Mouse (Mus musculus): ENCODE results near the gene Fancg. TPM values are rescaled to one million over a fixed set of nuclear protein-coding genes. Genes with fewer than 3 reads are reported as not detected.

The Fancg gene
- polyA plus RNA-seq, 1 experiment from 2014 or later: 26.9 TPM

DNA sequence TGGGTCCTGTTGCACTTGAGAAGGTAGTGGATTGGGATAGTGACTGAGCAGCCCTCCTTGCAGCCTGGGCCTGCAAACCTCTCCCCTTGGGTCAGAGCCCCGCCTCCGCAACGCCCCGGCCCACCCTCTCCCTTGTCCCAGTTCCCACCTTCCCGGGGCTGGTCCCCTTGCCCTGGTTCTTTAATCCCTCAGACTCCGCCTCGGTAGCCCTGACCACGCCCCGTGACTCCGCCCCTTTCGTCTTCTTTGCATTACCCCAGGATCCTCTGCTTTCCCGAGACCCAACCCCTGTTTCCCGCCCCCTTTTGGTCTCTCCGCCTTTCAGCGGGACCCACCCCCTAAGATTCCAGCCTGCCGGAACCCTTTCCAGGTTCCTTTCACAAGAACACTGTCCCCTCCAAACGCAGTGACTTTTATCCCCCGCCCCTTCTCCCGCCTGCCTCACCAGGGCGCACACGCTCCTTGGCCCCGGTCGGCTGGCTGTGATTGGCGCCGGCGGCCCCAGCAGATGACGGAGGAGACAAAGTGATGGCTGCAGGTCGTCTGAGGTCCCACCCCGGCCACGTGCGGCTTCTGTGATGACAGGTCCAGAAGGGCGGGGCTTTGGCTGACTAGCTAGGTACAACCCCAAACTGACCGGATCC, 35.5 kb upstream of the Fancg start, which contains the start of gene Fam214b:
Gene Fam214b, minus strand, starts transcription at position 562 of the 644 bp plus-strand sequence.
- peak within 1 kb of the TSS; percentile 51 for H3K4me3 ChIP-seq (ENCODE audit: low read depth, low read length)
- H3K27me3 ChIP-seq (ENCODE audit: control insufficient read depth, insufficient read depth, low read depth, low read length): no peaks in the 10 kb centered on the region
- peak within 1 kb of the TSS; percentile 73 for H3K9ac ChIP-seq (ENCODE audit: low read depth, low read length)
- under 1% methylated on average over 33 of the region's 33 CpGs for WGBS
- peak within 1 kb of the TSS; percentile 65 for H3K4me2 ChIP-seq (ENCODE audit: low read length)
- peak within 1 kb of the TSS; percentile 91 for H3K27ac ChIP-seq (ENCODE audit: low read length)
- H3K36me3 ChIP-seq (ENCODE audit: control insufficient read depth, insufficient read depth, low read length): no peaks in the 10 kb centered on the region
- peak; percentile 87 for ATAC-seq
- no peaks in the 10 kb centered on the region for H3K9me3 ChIP-seq (replicated peaks; ENCODE audit: control insufficient read depth, low read length, poor library complexity, severe bottlenecking)
- H3K4me1 ChIP-seq (ENCODE audit: control insufficient read depth, insufficient read depth, low read length): peaks cover 30% of the 10 kb centered on the region

DNA sequence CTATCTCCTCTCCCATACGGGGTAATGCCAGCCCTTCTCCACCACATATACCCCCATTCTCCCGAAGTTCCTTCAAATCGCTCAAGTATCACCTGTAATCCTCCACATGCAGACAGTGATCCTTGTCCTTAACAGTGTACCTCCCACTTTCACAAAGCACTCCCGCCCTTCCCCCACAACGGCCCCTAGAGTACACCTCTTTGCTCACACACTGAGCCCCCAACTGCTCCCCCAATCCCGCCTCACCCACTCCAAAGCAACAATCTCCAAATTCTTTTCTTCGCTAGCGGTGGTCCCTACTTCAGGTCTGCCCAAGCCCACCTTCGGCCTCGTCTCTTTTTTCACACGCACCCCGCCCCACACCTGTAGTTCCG, 35.0 kb upstream of the Fancg start:
- no peaks in the 10 kb centered on the region for H3K36me3 ChIP-seq (ENCODE audit: control insufficient read depth, insufficient read depth, low read length)
- H3K4me2 ChIP-seq (ENCODE audit: low read length): peak overlapping the region; percentile 65
- H3K4me1 ChIP-seq (ENCODE audit: control insufficient read depth, insufficient read depth, low read length): peaks cover 34% of the 10 kb centered on the region
- H3K27me3 ChIP-seq (ENCODE audit: control insufficient read depth, insufficient read depth, low read depth, low read length): no peaks in the 10 kb centered on the region
- H3K9me3 ChIP-seq (replicated peaks; ENCODE audit: control insufficient read depth, low read length, poor library complexity, severe bottlenecking): no peaks in the 10 kb centered on the region
- peak overlapping the region; percentile 51 for H3K4me3 ChIP-seq (ENCODE audit: low read depth, low read length)
- ATAC-seq: peak; percentile 18; the same call in 1 of the 2 replicates
- H3K9ac ChIP-seq (ENCODE audit: low read depth, low read length): peak overlapping the region; percentile 65
- 0% methylated on average over 13 of the region's 13 CpGs for WGBS
- peak overlapping the region; percentile 91 for H3K27ac ChIP-seq (ENCODE audit: low read length)

DNA sequence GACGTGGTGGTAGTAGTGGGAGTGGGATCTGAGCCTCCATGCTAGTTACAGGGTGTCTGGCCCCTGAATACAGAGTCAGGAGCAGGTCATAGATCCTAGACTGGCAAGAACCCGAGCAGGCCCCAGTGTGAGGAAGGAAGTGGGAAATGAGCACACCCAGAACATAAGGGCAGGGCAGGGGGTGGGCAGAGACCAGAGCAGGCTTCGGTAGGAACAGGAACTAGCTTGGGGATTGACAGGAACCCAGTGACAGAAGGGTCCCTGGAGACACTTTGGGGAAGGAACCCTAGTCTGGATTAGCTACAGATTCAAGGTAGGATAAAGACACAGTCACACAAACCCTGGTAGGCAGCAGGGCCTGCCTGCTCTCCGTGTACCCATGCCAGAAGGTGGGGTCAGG, 34.4 kb upstream of the Fancg start:
- Histone ChIP-seq H3K9ac (ENCODE audit: low read depth, low read length) (peak overlapping the region; percentile 65), H3K36me3 (ENCODE audit: control insufficient read depth, insufficient read depth, low read length) (no peaks in the 10 kb centered on the region), H3K4me2 (ENCODE audit: low read length) (peak overlapping the region; percentile 65), H3K4me3 (ENCODE audit: low read depth, low read length) (peak overlapping the region; percentile 51), H3K4me1 (ENCODE audit: control insufficient read depth, insufficient read depth, low read length) (peaks cover 34% of the 10 kb centered on the region), H3K27me3 (ENCODE audit: control insufficient read depth, insufficient read depth, low read depth, low read length) (no peaks in the 10 kb centered on the region), H3K9me3 (replicated peaks; ENCODE audit: control insufficient read depth, low read length, poor library complexity, severe bottlenecking) (no peaks in the 10 kb centered on the region), H3K27ac (ENCODE audit: low read length) (peak overlapping the region; percentile 91)
- ATAC-seq: no peak
- WGBS: 0% methylated on average over 4 of the region's 4 CpGs

DNA sequence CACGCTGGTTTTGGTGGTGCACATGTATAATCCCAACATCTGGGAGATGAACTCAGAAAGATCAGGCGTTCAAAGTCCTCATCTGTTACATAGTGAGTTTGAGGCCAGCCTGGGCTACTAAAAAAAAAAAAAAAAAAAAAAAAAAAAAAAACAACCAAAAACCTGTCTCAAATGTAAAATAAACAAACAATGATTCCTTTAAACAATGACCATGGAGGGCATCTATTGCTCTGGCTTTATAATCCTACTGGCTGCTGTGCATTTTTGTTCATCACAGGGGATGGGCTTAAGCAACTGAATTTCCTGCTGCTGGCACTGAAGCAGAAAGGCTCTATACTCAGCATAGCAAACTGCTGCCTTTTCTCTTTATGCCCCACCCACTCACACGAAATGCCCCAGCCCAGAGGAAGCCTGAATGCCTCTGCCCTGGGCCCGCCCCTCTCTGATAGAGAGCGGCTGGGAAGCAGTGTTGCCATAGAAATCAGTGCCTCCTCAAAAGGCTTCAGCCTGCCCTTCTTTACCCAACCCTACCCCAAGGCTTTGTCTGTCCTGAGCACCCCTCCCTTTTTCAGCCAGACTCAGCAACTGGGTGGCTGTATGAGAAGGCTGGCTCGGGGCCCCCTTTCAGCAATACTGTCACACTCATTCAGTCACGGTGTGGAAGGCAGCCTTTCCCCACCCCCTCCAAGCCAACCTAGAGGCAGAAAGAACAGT, 33.5 kb upstream of the Fancg start:
- no peaks in the 10 kb centered on the region for H3K9me3 ChIP-seq (replicated peaks; ENCODE audit: control insufficient read depth, low read length, poor library complexity, severe bottlenecking)
- H3K27me3 ChIP-seq (ENCODE audit: control insufficient read depth, insufficient read depth, low read depth, low read length): no peaks in the 10 kb centered on the region
- ATAC-seq: peak; percentile 69
- peaks cover 43% of the 10 kb centered on the region for H3K4me1 ChIP-seq (ENCODE audit: control insufficient read depth, insufficient read depth, low read length)
- H3K36me3 ChIP-seq (ENCODE audit: control insufficient read depth, insufficient read depth, low read length): no peaks in the 10 kb centered on the region
- peak overlapping the region; percentile 51 for H3K4me3 ChIP-seq (ENCODE audit: low read depth, low read length)
- H3K27ac ChIP-seq (ENCODE audit: low read length): peak overlapping the region; percentile 91
- H3K9ac ChIP-seq (ENCODE audit: low read depth, low read length): peak overlapping the region; percentile 65
- peak overlapping the region; percentile 65 for H3K4me2 ChIP-seq (ENCODE audit: low read length)
- 5% methylated on average over 7 of the region's 7 CpGs for WGBS

GRCm38 (mm10) chr4:43040881-43041547, 30.7 kb upstream of the Fancg start:
- Histone ChIP-seq H3K4me1 (ENCODE audit: control insufficient read depth, insufficient read depth, low read length) (peaks cover 51% of the 10 kb centered on the region), H3K9me3 (replicated peaks; ENCODE audit: control insufficient read depth, low read length, poor library complexity, severe bottlenecking) (no peaks in the 10 kb centered on the region), H3K4me2 (ENCODE audit: low read length) (peak overlapping the region; percentile 22), H3K9ac (ENCODE audit: low read depth, low read length) (no peak overlapping the region), H3K4me3 (ENCODE audit: low read depth, low read length) (no peak overlapping the region), H3K36me3 (ENCODE audit: control insufficient read depth, insufficient read depth, low read length) (peaks cover 4% of the 10 kb centered on the region), H3K27ac (ENCODE audit: low read length) (peak overlapping the region; percentile 45; the same call in 1 of the 2 replicates), H3K27me3 (ENCODE audit: control insufficient read depth, insufficient read depth, low read depth, low read length) (no peaks in the 10 kb centered on the region)
- 62% methylated on average over 9 of the region's 9 CpGs for WGBS
- no peak for ATAC-seq

DNA sequence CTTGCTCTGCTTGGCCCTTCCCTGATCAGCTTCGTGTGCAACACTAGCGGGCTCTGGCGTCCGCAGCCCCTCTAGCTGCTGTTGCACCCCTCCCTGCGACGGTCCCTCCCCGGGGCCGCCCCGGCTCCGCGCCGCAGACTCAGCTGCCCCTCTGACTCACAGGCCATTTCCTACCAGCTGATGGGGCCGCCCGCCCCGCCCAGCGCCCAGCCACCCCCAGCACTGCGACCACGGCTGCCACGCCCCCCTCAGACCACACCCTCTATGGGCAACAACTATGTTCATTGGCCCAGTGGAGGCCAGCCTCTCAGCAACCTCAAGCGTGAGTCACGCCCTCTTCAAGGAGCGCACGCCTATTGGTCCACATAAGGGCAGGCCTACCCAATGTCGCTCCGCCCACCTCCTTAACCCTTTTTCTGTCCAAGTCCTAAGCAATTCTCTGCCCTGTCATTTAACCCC, 29.8 kb upstream of the Fancg start:
- no peaks in the 10 kb centered on the region for H3K27me3 ChIP-seq (ENCODE audit: control insufficient read depth, insufficient read depth, low read depth, low read length)
- H3K4me1 ChIP-seq (ENCODE audit: control insufficient read depth, insufficient read depth, low read length): peaks cover 50% of the 10 kb centered on the region
- 0% methylated on average over 24 of the region's 25 CpGs for WGBS
- H3K36me3 ChIP-seq (ENCODE audit: control insufficient read depth, insufficient read depth, low read length): peaks cover 7% of the 10 kb centered on the region
- peak overlapping the region; percentile 81 for H3K4me3 ChIP-seq (ENCODE audit: low read depth, low read length)
- peak; percentile 97 for ATAC-seq
- peak overlapping the region; percentile 87 for H3K9ac ChIP-seq (ENCODE audit: low read depth, low read length)
- H3K4me2 ChIP-seq (ENCODE audit: low read length): peak overlapping the region; percentile 94
- peak overlapping the region; percentile 84 for H3K27ac ChIP-seq (ENCODE audit: low read length)
- no peaks in the 10 kb centered on the region for H3K9me3 ChIP-seq (replicated peaks; ENCODE audit: control insufficient read depth, low read length, poor library complexity, severe bottlenecking)

GRCm38 (mm10) chr4:43039609-43040008, 29.3 kb upstream of the Fancg start:
- H3K4me2 ChIP-seq (ENCODE audit: low read length): peak overlapping the region; percentile 94
- H3K36me3 ChIP-seq (ENCODE audit: control insufficient read depth, insufficient read depth, low read length): peaks cover 9% of the 10 kb centered on the region
- peak overlapping the region; percentile 87 for H3K9ac ChIP-seq (ENCODE audit: low read depth, low read length)
- H3K4me1 ChIP-seq (ENCODE audit: control insufficient read depth, insufficient read depth, low read length): peaks cover 44% of the 10 kb centered on the region
- peak overlapping the region; percentile 81 for H3K4me3 ChIP-seq (ENCODE audit: low read depth, low read length)
- H3K27me3 ChIP-seq (ENCODE audit: control insufficient read depth, insufficient read depth, low read depth, low read length): no peaks in the 10 kb centered on the region
- H3K27ac ChIP-seq (ENCODE audit: low read length): peak overlapping the region; percentile 84
- ATAC-seq: peak; percentile 34
- no peaks in the 10 kb centered on the region for H3K9me3 ChIP-seq (replicated peaks; ENCODE audit: control insufficient read depth, low read length, poor library complexity, severe bottlenecking)
- 1% methylated on average over 11 of the region's 11 CpGs for WGBS

GRCm38 (mm10) chr4:43038567-43039495, 28.5 kb upstream of the Fancg start:
- 56% methylated on average over 15 of the region's 15 CpGs for WGBS
- H3K4me3 ChIP-seq (ENCODE audit: low read depth, low read length): peak overlapping the region; percentile 81
- peak overlapping the region; percentile 94 for H3K4me2 ChIP-seq (ENCODE audit: low read length)
- ATAC-seq: no peak
- H3K27me3 ChIP-seq (ENCODE audit: control insufficient read depth, insufficient read depth, low read depth, low read length): no peaks in the 10 kb centered on the region
- peaks cover 14% of the 10 kb centered on the region for H3K36me3 ChIP-seq (ENCODE audit: control insufficient read depth, insufficient read depth, low read length)
- H3K4me1 ChIP-seq (ENCODE audit: control insufficient read depth, insufficient read depth, low read length): peaks cover 37% of the 10 kb centered on the region
- H3K9ac ChIP-seq (ENCODE audit: low read depth, low read length): peak overlapping the region; percentile 87
- H3K9me3 ChIP-seq (replicated peaks; ENCODE audit: control insufficient read depth, low read length, poor library complexity, severe bottlenecking): no peaks in the 10 kb centered on the region
- H3K27ac ChIP-seq (ENCODE audit: low read length): peak overlapping the region; percentile 84

All from midbrain, embryonic 16.5 days (tissue).